Mouse (Mus musculus) liver, embryonic 14.5 days (tissue): Measurements from ENCODE around the gene Dync1i2.

ENCODE experiments used
- CTCF ChIP-seq: IDR thresholded peaks from 2 replicates; pipeline ENCODE4 v1.5.1; 2016; ENCODE audit warnings: antibody characterized with exemption, low read depth, control low read depth
- EP300 ChIP-seq: IDR thresholded peaks from 2 replicates; pipeline ENCODE4 v1.6.1; 2016; ENCODE audit warnings: antibody characterized with exemption, low read depth

- no peak for TF ChIP-seq CTCF
- TF ChIP-seq EP300, result no peak
These were observed 44.3 kb upstream of the Dync1i2 start for GRCm38 (mm10) chr2:71167211-71167610.
